Comparison of ENCODE assay signal across 8 mouse cellular contexts in the genomic region with DNA sequence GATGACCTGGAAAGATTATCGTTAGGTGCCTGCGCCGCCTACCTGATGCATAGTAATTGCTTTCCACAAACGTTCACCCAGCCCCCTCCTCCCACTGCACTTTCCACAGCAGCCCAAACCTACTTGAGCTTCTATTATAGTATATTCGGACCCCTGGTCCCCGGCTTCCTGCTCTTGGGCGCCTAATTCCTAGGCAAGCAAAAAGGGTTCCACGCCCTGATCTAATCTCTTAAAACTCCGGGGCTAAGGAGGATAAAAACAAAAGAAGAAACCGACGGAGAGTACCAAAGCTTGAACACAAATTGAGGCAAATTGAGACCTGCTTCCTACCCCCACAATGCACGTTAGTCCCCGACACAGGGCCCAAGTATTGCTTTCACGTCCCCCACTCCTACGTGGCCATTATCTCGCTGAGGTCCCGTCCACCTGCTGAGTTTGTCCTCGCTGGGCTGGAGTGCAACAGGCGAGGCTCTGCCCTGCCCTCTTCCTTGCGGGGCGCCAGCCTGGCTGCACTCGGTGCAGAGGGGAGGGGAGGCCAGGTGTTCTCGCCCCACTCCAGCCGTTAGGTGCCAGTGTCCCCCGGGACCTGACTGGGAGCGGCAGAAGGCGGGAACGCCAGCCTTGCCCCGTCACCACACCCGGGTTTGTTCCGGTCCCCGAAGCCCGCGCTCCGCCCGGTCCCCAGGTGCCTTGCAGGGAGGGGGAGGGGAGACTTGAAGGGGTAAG. TPM values are rescaled to one million over a fixed set of nuclear protein-coding genes. Genes with fewer than 3 reads are reported as not detected.
DNase-seq lines count a peak whose midpoint lies in the region; ATAC-seq and TF ChIP-seq lines count a peak whose summit lies in the region.

No protein-coding gene starts in this region.

- no peaks in the 10 kb centered on the region for H3K9me3 ChIP-seq in kidney, postnatal 0 days (replicated peaks; ENCODE audit: low read length)
- H3K9me3 ChIP-seq in midbrain, embryonic 10.5 days (replicated peaks), result no peaks in the 10 kb centered on the region

- 4% methylated on average over 34 of the region's 36 CpGs for WGBS in kidney, postnatal 0 days
- 2% methylated on average over 35 of the region's 36 CpGs for WGBS in midbrain, embryonic 10.5 days

- H3K4me2 ChIP-seq in kidney, postnatal 0 days (ENCODE audit: low read length), result peak overlapping the region; percentile 96

- peak overlapping the region; percentile 14; the same call in 1 of the 2 replicates for H3K4me3 ChIP-seq in embryonic fibroblast, embryonic 13.5 days (ENCODE audit: insufficient read depth, low read length)
- H3K4me3 ChIP-seq in kidney, postnatal 0 days (replicated peaks; ENCODE audit: low read depth, low read length), result peak overlapping the region; percentile 55
- peak overlapping the region; percentile 62 for H3K4me3 ChIP-seq in midbrain, embryonic 10.5 days

- DNase-seq in gastrocnemius, postnatal 10 days, result peak; percentile 43
- DNase-seq in gastrocnemius, postnatal 25 days, result no peak
- DNase-seq in CD4-positive helper T cell, adult 2 months (ENCODE audit: low read depth, low spot score), result peak; percentile 63
- peak; percentile 24 for DNase-seq in kidney, postnatal 0 days (ENCODE audit: low spot score)
- DNase-seq in midbrain, embryonic 10.5 days (ENCODE audit: low spot score), result no peak
- no peak for DNase-seq in cerebellum, postnatal 4 days (ENCODE audit: low spot score in 2 of 2)
- DNase-seq in frontal cortex, postnatal 10 days (ENCODE audit: low spot score in 2 of 2), result no peak

- peak; percentile 30 for ATAC-seq in kidney, postnatal 0 days (replicated peaks; ENCODE audit: low FRiP score, low read depth)

- H3K4me1 ChIP-seq in embryonic fibroblast, embryonic 13.5 days (ENCODE audit: control insufficient read depth, insufficient read depth, low read length), result peaks cover 4% of the 10 kb centered on the region; the same call in 1 of the 2 replicates
- H3K4me1 ChIP-seq in kidney, postnatal 0 days (replicated peaks; ENCODE audit: insufficient read depth, low read length), result peaks cover 25% of the 10 kb centered on the region
- H3K4me1 ChIP-seq in midbrain, embryonic 10.5 days, result peaks cover 52% of the 10 kb centered on the region

- H3K9ac ChIP-seq in kidney, postnatal 0 days (ENCODE audit: low read depth, low read length), result peak overlapping the region; percentile 70

- TF ChIP-seq POLR2A in embryonic fibroblast, embryonic 13.5 days (IDR thresholded peaks at IDR 0.05; ENCODE audit: low read depth, low read length), result no peak

- no peak for TF ChIP-seq CTCF in embryonic fibroblast, embryonic 13.5 days (IDR thresholded peaks at IDR 0.05; ENCODE audit: borderline replicate concordance, insufficient read depth, low read length)
- TF ChIP-seq CTCF in kidney, postnatal 0 days (IDR thresholded peaks at IDR 0.05; ENCODE audit: low read depth), result no peak

- peaks cover 6% of the 10 kb centered on the region; the same call in 1 of the 2 replicates for H3K36me3 ChIP-seq in kidney, postnatal 0 days (ENCODE audit: insufficient read depth, low read length)
- H3K36me3 ChIP-seq in midbrain, embryonic 10.5 days, result peaks cover 12% of the 10 kb centered on the region

- no peaks in the 10 kb centered on the region for H3K27me3 ChIP-seq in kidney, postnatal 0 days (ENCODE audit: insufficient read depth, low read length)
- peaks cover 29% of the 10 kb centered on the region for H3K27me3 ChIP-seq in midbrain, embryonic 10.5 days (ENCODE audit: low read depth, poor library complexity, severe bottlenecking)

- H3K27ac ChIP-seq in embryonic fibroblast, embryonic 13.5 days (ENCODE audit: insufficient read depth, low read length), result no peak overlapping the region
- H3K27ac ChIP-seq in kidney, postnatal 0 days, result peak overlapping the region; percentile 82
- H3K27ac ChIP-seq in midbrain, embryonic 10.5 days (replicated peaks), result peak overlapping the region; percentile 85

RNA-seq across cellular contexts. Expression of gene Ucp2, which starts 0.6 kb away (rescaled TPM):
- 100 to 1,000 TPM; 133 to 155 TPM for total RNA-seq in gastrocnemius, postnatal 10 days (2021)
- 10 to 100 TPM; 31.0 to 52.5 TPM for total RNA-seq in gastrocnemius, postnatal 25 days (2021)
- 11.4 and 20.1 TPM in 2 replicates for polyA plus RNA-seq in embryonic fibroblast, embryonic 13.5 days (2011; ENCODE audit: insufficient read length, low read depth, missing spikeins)
- polyA plus RNA-seq in kidney, postnatal 0 days (2015; fragmentation: Nextera tagmentation; extraction: Ambion mirVana), result 274 and 319 TPM in 2 replicates
- 81.4 and 93.1 TPM in 2 replicates for polyA plus RNA-seq in midbrain, embryonic 10.5 days (2016; fragmentation: Nextera tagmentation; extraction: Ambion mirVana)

RNA-seq across cellular contexts. Expression of gene Ucp3, which starts 19.8 kb away (rescaled TPM):
- 10 to 100 TPM; 77.1 to 79.5 TPM for total RNA-seq in gastrocnemius, postnatal 10 days (2021)
- 100 to 1,000 TPM; 105 to 189 TPM for total RNA-seq in gastrocnemius, postnatal 25 days (2021)
- polyA plus RNA-seq in embryonic fibroblast, embryonic 13.5 days (2011; ENCODE audit: insufficient read length, low read depth, missing spikeins), result not detected in 2 replicates
- polyA plus RNA-seq in kidney, postnatal 0 days (2015; fragmentation: Nextera tagmentation; extraction: Ambion mirVana), result 0.05 and 0.13 TPM in 2 replicates
- not detected in 2 replicates for polyA plus RNA-seq in midbrain, embryonic 10.5 days (2016; fragmentation: Nextera tagmentation; extraction: Ambion mirVana)

RNA-seq across cellular contexts. Expression of gene Dnajb13, which starts 22.2 kb away (rescaled TPM):
- total RNA-seq in gastrocnemius, postnatal 10 days (2021), result not detected
- total RNA-seq in gastrocnemius, postnatal 25 days (2021), result not detected
- polyA plus RNA-seq in embryonic fibroblast, embryonic 13.5 days (2011; ENCODE audit: insufficient read length, low read depth, missing spikeins), result not detected in 2 replicates
- polyA plus RNA-seq in kidney, postnatal 0 days (2015; fragmentation: Nextera tagmentation; extraction: Ambion mirVana), result 0.15 and 0.18 TPM in 2 replicates
- 0.42 and 0.81 TPM in 2 replicates for polyA plus RNA-seq in midbrain, embryonic 10.5 days (2016; fragmentation: Nextera tagmentation; extraction: Ambion mirVana)

RNA-seq across cellular contexts. Expression of gene Coa4, which starts 44.3 kb away (rescaled TPM):
- total RNA-seq in gastrocnemius, postnatal 10 days (2021), result 1 to 10 TPM; 8.2 to 8.9 TPM
- total RNA-seq in gastrocnemius, postnatal 25 days (2021), result 10 to 100 TPM in 1 of 2 experiments, 1 to 10 TPM in 1; 8.1 to 13.0 TPM
- 8.6 and 12.5 TPM in 2 replicates for polyA plus RNA-seq in embryonic fibroblast, embryonic 13.5 days (2011; ENCODE audit: insufficient read length, low read depth, missing spikeins)
- 21.7 and 21.9 TPM in 2 replicates for polyA plus RNA-seq in kidney, postnatal 0 days (2015; fragmentation: Nextera tagmentation; extraction: Ambion mirVana)
- 22.0 and 22.8 TPM in 2 replicates for polyA plus RNA-seq in midbrain, embryonic 10.5 days (2016; fragmentation: Nextera tagmentation; extraction: Ambion mirVana)

Comparison
In these comparisons a context has a peak if more than half of its experiments do, and no peak if none do; other contexts are left out.
1. DNase-seq: peak in gastrocnemius, postnatal 10 days (single experiment), CD4-positive helper T cell, adult 2 months (single experiment) and kidney, postnatal 0 days (single experiment); none in gastrocnemius, postnatal 25 days (single experiment), midbrain, embryonic 10.5 days (single experiment), cerebellum, postnatal 4 days (0 of 2) and frontal cortex, postnatal 10 days (0 of 2).
2. Peak in every context shown above with its lines, with median percentiles within 50 percentile points of each other: H3K4me3 ChIP-seq.